Mouse (Mus musculus) gastrocnemius, postnatal 10 days (tissue): ENCODE results near the gene Megf11. TPM values are rescaled to one million over a fixed set of nuclear protein-coding genes. Genes with fewer than 3 reads are reported as not detected.
"Not testable (repeated sequence)": the region's sequence is repeated elsewhere in the genome, so short reads cannot be mapped to it uniquely, and the experiment has no call there.

Experiments used
- DNase-seq: peaks from one replicate; pipeline ENCODE4 v3.0.0; 2021; ENCODE audit warnings: mixed read lengths
- total RNA-seq, 2 experiments: library from RNA; stranded (reverse); gene quantifications; 2 replicates each; pipeline ENCODE4 v1.2.3; 2021

Megf11 gene
- total RNA-seq, 2 experiments from 2014 or later = 0.38 to 1.5 TPM

- DNase-seq = no peak
Measured at GRCm38 (mm10) chr9:64700451-64701311, 315.3 kb downstream of the Megf11 start.

- DNase-seq = no peak
Measured at GRCm38 (mm10) chr9:64701651-64702050, 316.2 kb downstream of the Megf11 start.

- DNase-seq = no peak
Measured at GRCm38 (mm10) chr9:64702391-64702790, 317.0 kb downstream of the Megf11 start.

GRCm38 (mm10) chr9:64702937-64703336 lies 317.5 kb downstream of the Megf11 start:
- DNase-seq = no peak

GRCm38 (mm10) chr9:64703420-64703965 lies 318.1 kb downstream of the Megf11 start:
- DNase-seq = no peak

GRCm38 (mm10) chr9:64704073-64704840 lies 318.8 kb downstream of the Megf11 start:
- DNase-seq = no peak

- not testable (repeated sequence) for DNase-seq
Measured at GRCm38 (mm10) chr9:64710291-64710690, 324.9 kb downstream of the Megf11 start.

- no peak for DNase-seq
Measured at GRCm38 (mm10) chr9:64719526-64720163, 334.2 kb downstream of the Megf11 start.

- DNase-seq = no peak
Measured at GRCm38 (mm10) chr9:64726454-64726853, 341.0 kb downstream of the Megf11 start.

- DNase-seq = no peak
Measured at GRCm38 (mm10) chr9:64731029-64731560, 345.7 kb downstream of the Megf11 start.

GRCm38 (mm10) chr9:64734166-64734565 lies 348.7 kb downstream of the Megf11 start:
- DNase-seq = no peak

GRCm38 (mm10) chr9:64734992-64735391 lies 349.6 kb downstream of the Megf11 start:
- not testable (repeated sequence) for DNase-seq

- DNase-seq = no peak
Measured at GRCm38 (mm10) chr9:64736076-64736638, 350.7 kb downstream of the Megf11 start.

GRCm38 (mm10) chr9:64736639-64737405 lies 351.4 kb downstream of the Megf11 start:
- DNase-seq = peak; percentile 40

- peak; percentile 99 for DNase-seq
Measured at GRCm38 (mm10) chr9:64737406-64738201, 352.2 kb downstream of the Megf11 start, which contains the start of gene Rab11a. Rab11a (minus strand) TSS chr9:64737758.

- no peak for DNase-seq
Measured at GRCm38 (mm10) chr9:64739001-64739400, 353.6 kb downstream of the Megf11 start.

- DNase-seq = no peak
Measured at GRCm38 (mm10) chr9:64742453-64742852, 357.0 kb downstream of the Megf11 start.

GRCm38 (mm10) chr9:64747735-64748134 lies 362.3 kb downstream of the Megf11 start:
- DNase-seq = no peak

- DNase-seq = no peak
Measured at GRCm38 (mm10) chr9:64749314-64749713, 363.9 kb downstream of the Megf11 start.

- DNase-seq = no peak
Measured at GRCm38 (mm10) chr9:64752575-64752974, 367.1 kb downstream of the Megf11 start.
